Mouse (Mus musculus): ENCODE results near the gene Gpatch4.

Gpatch4 gene

GRCm38 (mm10) chr3:88094126-88094525 is 51.2 kb downstream of the Gpatch4 start:
- DNase-seq (ENCODE audit: low read depth, low spot score), result no peak

- DNase-seq (ENCODE audit: low read depth, low spot score), result no peak
Observed at GRCm38 (mm10) chr3:88097666-88098065, 54.8 kb downstream of the Gpatch4 start.

GRCm38 (mm10) chr3:88100251-88100650 is 57.3 kb downstream of the Gpatch4 start:
- no peak for DNase-seq (ENCODE audit: low read depth, low spot score)

- no peak for DNase-seq (ENCODE audit: low read depth, low spot score)
Observed at GRCm38 (mm10) chr3:88101736-88102135, 58.8 kb downstream of the Gpatch4 start.

GRCm38 (mm10) chr3:88102196-88102595 is 59.3 kb downstream of the Gpatch4 start:
- DNase-seq (ENCODE audit: low read depth, low spot score), result no peak

GRCm38 (mm10) chr3:88102611-88103010 is 59.7 kb downstream of the Gpatch4 start:
- no peak for DNase-seq (ENCODE audit: low read depth, low spot score)

Measured in A20 (cell line).